Mouse (Mus musculus): ENCODE measurements around the gene Elmo3. TPM values are rescaled to one million over a fixed set of nuclear protein-coding genes. Genes with fewer than 3 reads are reported as not detected.

Gene Elmo3
- total RNA-seq, 1 experiment from 2014 or later = 1.3 TPM

GRCm38 (mm10) chr8:105345061-105345975, 39.9 kb downstream of the Elmo3 start:
- ATAC-seq (replicated peaks; ENCODE audit: insufficient number of reproducible peaks, low FRiP score, low TSS enrichment, poor library complexity, severe bottlenecking) = peak; percentile 49

GRCm38 (mm10) chr8:105346611-105347427, 41.4 kb downstream of the Elmo3 start:
- ATAC-seq (replicated peaks; ENCODE audit: insufficient number of reproducible peaks, low FRiP score, low TSS enrichment, poor library complexity, severe bottlenecking) = no peak

DNA sequence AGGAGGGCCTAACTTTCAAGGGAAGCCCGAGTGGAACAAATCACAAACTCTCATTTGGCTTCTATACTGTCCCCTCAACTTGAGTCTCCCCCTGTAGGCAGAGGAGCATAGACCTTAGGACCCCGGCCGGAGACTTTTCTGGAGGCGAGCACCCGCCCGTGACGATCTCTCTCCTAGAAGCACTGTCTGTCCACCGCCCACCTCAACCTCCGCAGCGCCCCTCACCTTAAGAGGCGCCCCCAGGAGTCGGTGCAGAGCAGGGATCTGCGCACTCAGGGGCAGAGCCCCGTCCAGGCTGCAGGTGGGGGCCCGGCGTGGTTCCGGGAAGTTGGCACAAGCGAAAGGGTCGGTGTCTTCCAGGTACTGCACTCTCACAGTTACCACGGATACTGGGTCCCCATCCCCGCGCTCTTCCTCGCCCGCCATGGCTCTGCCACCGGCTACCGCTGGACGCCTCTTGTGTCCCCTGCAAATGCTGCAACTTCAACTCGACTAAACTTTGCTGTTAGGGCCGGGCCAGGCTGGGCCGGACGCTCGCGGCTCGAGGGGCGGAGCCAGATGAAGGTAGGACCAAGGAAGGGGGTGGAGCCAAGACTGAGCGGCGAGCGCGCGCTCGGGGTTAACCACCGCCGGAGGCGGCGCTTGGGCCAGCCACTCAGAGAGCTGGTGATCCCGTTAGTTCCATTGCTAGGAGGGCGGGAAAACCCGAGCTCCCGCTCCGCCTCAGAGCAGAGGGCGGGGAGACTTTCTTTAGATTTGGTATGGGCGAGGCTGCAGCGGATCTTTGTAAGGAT, 42.2 kb downstream of the Elmo3 start, which contains the start of gene Fhod1:
Gene Fhod1 (minus strand): TSS at position 526 of the 794 bp plus-strand sequence.
- peak; percentile 79 for ATAC-seq (replicated peaks; ENCODE audit: insufficient number of reproducible peaks, low FRiP score, low TSS enrichment, poor library complexity, severe bottlenecking)

GRCm38 (mm10) chr8:105348450-105349095, 43.2 kb downstream of the Elmo3 start, which contains the start of gene Slc9a5:
Gene Slc9a5, plus strand, starts transcription at chr8:105348843.
- ATAC-seq (replicated peaks; ENCODE audit: insufficient number of reproducible peaks, low FRiP score, low TSS enrichment, poor library complexity, severe bottlenecking) = no peak

GRCm38 (mm10) chr8:105349096-105349771, 43.8 kb downstream of the Elmo3 start:
- ATAC-seq (replicated peaks; ENCODE audit: insufficient number of reproducible peaks, low FRiP score, low TSS enrichment, poor library complexity, severe bottlenecking) = no peak

DNA sequence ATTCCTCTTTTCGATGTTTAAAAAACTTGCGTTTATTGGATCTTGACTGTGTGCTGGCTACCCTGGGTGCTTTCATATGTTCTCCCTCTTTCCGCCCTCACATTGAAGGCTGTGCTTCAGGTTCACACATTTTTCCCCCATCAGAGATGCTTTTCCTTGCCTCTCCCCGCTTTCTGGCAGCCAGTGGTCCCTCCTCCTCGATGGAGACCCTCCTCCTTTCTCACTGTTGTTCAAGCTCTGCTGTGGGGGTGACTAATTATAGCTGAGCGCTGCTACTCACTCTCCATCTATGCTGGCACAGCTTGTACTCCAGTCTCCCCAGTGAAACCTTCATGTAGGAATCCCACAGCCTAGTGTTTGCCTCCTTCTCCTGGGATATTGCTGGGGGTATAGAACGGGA, 44.8 kb downstream of the Elmo3 start:
- ATAC-seq (replicated peaks; ENCODE audit: insufficient number of reproducible peaks, low FRiP score, low TSS enrichment, poor library complexity, severe bottlenecking) = no peak

GRCm38 (mm10) chr8:105353583-105354135, 48.3 kb downstream of the Elmo3 start:
- no peak for ATAC-seq (replicated peaks; ENCODE audit: insufficient number of reproducible peaks, low FRiP score, low TSS enrichment, poor library complexity, severe bottlenecking)

GRCm38 (mm10) chr8:105354549-105354948, 49.1 kb downstream of the Elmo3 start:
- no peak for ATAC-seq (replicated peaks; ENCODE audit: insufficient number of reproducible peaks, low FRiP score, low TSS enrichment, poor library complexity, severe bottlenecking)

GRCm38 (mm10) chr8:105355179-105356024, 50.0 kb downstream of the Elmo3 start:
- no peak for ATAC-seq (replicated peaks; ENCODE audit: insufficient number of reproducible peaks, low FRiP score, low TSS enrichment, poor library complexity, severe bottlenecking)

GRCm38 (mm10) chr8:105356681-105357080, 51.3 kb downstream of the Elmo3 start:
- ATAC-seq (replicated peaks; ENCODE audit: insufficient number of reproducible peaks, low FRiP score, low TSS enrichment, poor library complexity, severe bottlenecking) = no peak

- ATAC-seq (replicated peaks; ENCODE audit: insufficient number of reproducible peaks, low FRiP score, low TSS enrichment, poor library complexity, severe bottlenecking) = no peak
These were observed 53.8 kb downstream of the Elmo3 start for GRCm38 (mm10) chr8:105359208-105359607.

DNA sequence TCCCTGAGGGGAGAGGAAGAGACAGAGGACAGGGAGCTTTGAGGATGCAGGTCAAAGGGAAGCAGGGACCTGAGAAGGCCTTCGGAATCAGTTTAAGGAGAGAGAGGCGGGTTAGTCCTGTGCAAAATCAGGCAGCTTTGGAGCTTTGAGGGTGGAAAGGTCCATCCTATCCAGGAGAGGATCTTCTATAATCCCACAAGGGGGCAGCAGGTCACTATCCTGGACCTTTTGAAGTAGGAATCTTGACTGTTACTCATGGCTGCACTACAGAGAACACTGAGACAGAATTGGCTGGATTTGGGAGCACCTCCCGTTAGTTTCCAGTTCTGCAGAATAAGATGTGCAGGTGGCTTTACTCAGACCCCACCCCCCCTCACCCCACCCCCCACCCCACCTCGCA, 54.2 kb downstream of the Elmo3 start:
- no peak for ATAC-seq (replicated peaks; ENCODE audit: insufficient number of reproducible peaks, low FRiP score, low TSS enrichment, poor library complexity, severe bottlenecking)

Other genes starting within 250 kb of the Elmo3 start
- gene Ces3b, start 221.8 kb upstream of the Elmo3 start, total RNA-seq (2017) = not detected in 3 replicates
- gene Ces4a, start 173.8 kb upstream of the Elmo3 start, total RNA-seq (2017) = not detected in 3 replicates
- gene Cbfb, start 134.9 kb upstream of the Elmo3 start, total RNA-seq (2017) = 167 to 180 TPM (median 174 TPM) in 3 replicates
- gene D230025D16Rik, start 80.5 kb upstream of the Elmo3 start, total RNA-seq (2017) = 28.8 to 39.0 TPM (median 32.3 TPM) in 3 replicates
- gene B3gnt9, start 50.4 kb upstream of the Elmo3 start, total RNA-seq (2017) = 0.29 TPM in 1 of 3 replicates, not detected in the others
- 16.2 to 28.9 TPM (median 23.3 TPM) in 3 replicates for gene Tradd, start 41.0 kb upstream of the Elmo3 start, total RNA-seq (2017)
- gene Fbxl8, start 41.0 kb upstream of the Elmo3 start, total RNA-seq (2017) = 3.6 to 5.0 TPM in 2 of 3 replicates, not detected in the other
- gene Hsf4, start 35.8 kb upstream of the Elmo3 start, total RNA-seq (2017) = 0.96 to 2.5 TPM in 2 of 3 replicates, not detected in the other
- not detected in 3 replicates for gene Nol3, start 29.5 kb upstream of the Elmo3 start, total RNA-seq (2017)
- gene 4931428F04Rik, start 15.7 kb upstream of the Elmo3 start, total RNA-seq (2017) = 0.64 to 1.3 TPM in 2 of 3 replicates, not detected in the other
- gene Exoc3l, start 9.5 kb upstream of the Elmo3 start, total RNA-seq (2017) = 0.43 to 0.49 TPM in 2 of 3 replicates, not detected in the other
- 19.7 to 52.7 TPM (median 21.0 TPM) in 3 replicates for gene E2f4, start 7.9 kb upstream of the Elmo3 start, total RNA-seq (2017)
- gene Lrrc29, start 20.7 kb downstream of the Elmo3 start, total RNA-seq (2017) = 1.3 to 2.8 TPM (median 1.7 TPM) in 3 replicates
- 36.6 to 48.0 TPM (median 42.8 TPM) in 3 replicates for gene Tmem208, start 20.8 kb downstream of the Elmo3 start, total RNA-seq (2017)
- 6.5 to 14.7 TPM (median 8.4 TPM) in 3 replicates for gene Fhod1, start 42.4 kb downstream of the Elmo3 start, total RNA-seq (2017)
- gene Slc9a5, start 43.2 kb downstream of the Elmo3 start, total RNA-seq (2017) = 0.10 TPM in 1 of 3 replicates, not detected in the others
- gene Plekhg4, start 67.7 kb downstream of the Elmo3 start, total RNA-seq (2017) = 0.49 TPM in 1 of 3 replicates, not detected in the others
- 0.32 TPM in 1 of 3 replicates, not detected in the others for gene Kctd19, start 107.9 kb downstream of the Elmo3 start, total RNA-seq (2017)
- gene Lrrc36, start 108.0 kb downstream of the Elmo3 start, total RNA-seq (2017) = not detected in 3 replicates
- 164 to 258 TPM (median 248 TPM) in 3 replicates for gene Tppp3, start 165.9 kb downstream of the Elmo3 start, total RNA-seq (2017)
- gene Zdhhc1, start 191.3 kb downstream of the Elmo3 start, total RNA-seq (2017) = 0.43 to 0.49 TPM (median 0.48 TPM) in 3 replicates
- gene Hsd11b2, start 213.2 kb downstream of the Elmo3 start, total RNA-seq (2017) = not detected in 3 replicates

Data from monocyte, adult 5-6 weeks (primary cell).